Mouse (Mus musculus) ES-Bruce4 (cell line): ENCODE measurements around the gene Yif1b.

Experiments
- CTCF ChIP-seq: IDR thresholded peaks from one replicate; pipeline ENCODE4 v1.8.1; 2011; ENCODE audit warnings: low read depth, low read length
- POLR2A ChIP-seq: IDR thresholded peaks from one replicate; pipeline ENCODE4 v1.8.1; 2011; ENCODE audit warnings: low read length; ENCODE audit not compliant: insufficient read depth

DNA sequence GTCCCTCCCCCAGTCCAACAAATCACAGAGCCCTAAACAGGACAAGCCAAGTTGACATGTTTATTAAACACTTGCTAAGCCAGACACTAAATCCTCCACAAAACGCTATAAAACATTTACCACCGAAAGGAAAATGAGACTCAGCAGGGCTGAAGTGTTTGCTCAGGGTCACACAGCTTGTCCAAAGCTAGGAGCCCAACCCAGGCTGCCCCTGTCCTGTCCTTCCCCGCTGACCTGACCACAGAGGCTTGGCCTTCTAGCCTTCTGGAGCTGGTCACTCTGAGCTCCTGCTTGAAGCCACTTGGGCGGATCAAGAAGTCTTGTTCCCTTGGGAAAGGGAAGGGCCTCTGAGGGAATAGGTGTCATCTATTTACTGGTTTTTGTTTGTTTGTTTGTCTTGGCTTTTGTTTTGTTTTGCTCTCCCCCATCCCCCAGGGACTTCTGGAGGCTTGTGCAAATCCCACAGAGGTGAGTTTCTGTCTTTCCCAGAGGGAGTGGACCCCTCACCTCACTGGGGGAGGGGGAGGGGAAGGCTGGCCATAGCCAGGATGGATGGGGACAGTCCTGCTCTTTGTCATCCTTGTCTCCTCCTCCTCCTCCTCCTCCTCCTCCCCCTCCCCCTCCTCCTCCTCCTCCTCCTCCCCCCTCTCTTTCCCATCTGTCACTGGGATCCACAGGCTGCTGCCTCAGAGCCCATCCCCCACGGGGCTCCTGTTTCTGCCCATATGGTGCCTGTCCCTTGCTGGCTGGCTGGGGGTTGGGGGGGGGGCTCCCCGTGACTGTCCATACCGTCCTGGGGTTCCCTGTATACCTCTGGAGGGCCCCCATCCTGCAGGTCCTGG is 53.7 kb downstream of the Yif1b start:
- TF ChIP-seq CTCF (no peak), POLR2A (no peak)
